Mouse (Mus musculus) embryonic facial prominence, embryonic 10.5 days (tissue): Measurements from ENCODE around the gene Olfr791. TPM values are rescaled to one million over a fixed set of nuclear protein-coding genes. Genes with fewer than 3 reads are reported as not detected.
A peak's percentile ranks its signal among the peaks of the same experiment; 100 is the strongest.

ENCODE experiments used
- DNase-seq: peaks from one replicate; pipeline ENCODE4 v3.0.0-alpha.2; 2017; ENCODE audit warnings: low spot score
- H3K27ac ChIP-seq: fragments of 300-500 bp; sonication (generic); replicated peaks from 2 replicates; pipeline ENCODE4 v1.5.1; 2016; ENCODE audit warnings: mild to moderate bottlenecking
- H3K27me3 ChIP-seq: fragments of 300-500 bp; sonication (generic); replicated peaks from 2 replicates; pipeline ENCODE4 v1.6.1; 2016; ENCODE audit warnings: low read depth, mild to moderate bottlenecking; ENCODE audit not compliant: poor library complexity, severe bottlenecking
- H3K36me3 ChIP-seq: fragments of 300-500 bp; sonication (generic); replicated peaks from 2 replicates; pipeline ENCODE4 v1.6.1; 2016; ENCODE audit warnings: mild to moderate bottlenecking, moderate library complexity
- H3K4me1 ChIP-seq: fragments of 300-500 bp; sonication (generic); 2 replicates; pipeline ENCODE4 v1.6.1; 2016
- H3K4me3 ChIP-seq: fragments of 300-500 bp; sonication (generic); 2 replicates; pipeline ENCODE4 v1.5.1; 2016; ENCODE audit warnings: mild to moderate bottlenecking, moderate library complexity
- H3K9me3 ChIP-seq: fragments of 300-500 bp; sonication (generic); 2 replicates; pipeline ENCODE4 v1.6.1; 2016; ENCODE audit warnings: mild to moderate bottlenecking
- WGBS: fragments of 180-500 bp; shearing (Covaris S2); methylation state at CpG from one replicate; pipeline ENCODE4 v1.1.7; 2016; 5-methylcytosine and 5-hydroxymethylcytosine counted together
- polyA plus RNA-seq: library from polyadenylated mRNA; unstranded; fragments of >200 nt; fragmentation: Nextera tagmentation; extraction: Ambion mirVana; gene quantifications from 2 replicates; pipeline ENCODE4 v1.2.1, GENCODE M21; 2016

Gene Olfr791
- not detected in 2 replicates for polyA plus RNA-seq

DNA sequence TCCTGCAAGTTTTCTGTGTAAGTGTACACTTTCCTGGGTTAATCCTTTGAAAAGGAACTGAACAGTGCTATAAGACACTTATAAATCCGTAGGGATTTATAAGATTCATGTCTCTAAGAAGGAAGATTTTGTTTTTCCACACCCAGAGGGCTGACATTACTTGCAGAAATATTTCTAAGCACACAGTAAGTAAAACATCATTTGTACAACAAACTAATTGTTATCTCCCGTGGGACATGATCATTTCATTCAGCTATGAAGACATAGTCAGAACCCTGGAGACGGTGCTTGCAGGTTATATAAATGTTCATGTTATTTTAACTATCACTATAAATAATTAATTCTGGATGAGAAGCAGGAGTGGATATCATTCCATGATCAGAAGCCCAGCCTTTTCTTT is at the start of gene Olfr791:
Olfr791 (plus strand) TSS at position 301 of the 400 bp plus-strand sequence.
- Histone ChIP-seq H3K27ac (no peak within 1 kb of the TSS), H3K27me3 (no peaks in the 10 kb centered on the region), H3K4me3 (no peak within 1 kb of the TSS), H3K9me3 (no peaks in the 10 kb centered on the region), H3K4me1 (no peaks in the 10 kb centered on the region), H3K36me3 (no peaks in the 10 kb centered on the region)
- WGBS, result 82% methylated on average over 3 of the region's 3 CpGs
- no peak for DNase-seq

- no peak for DNase-seq
- Histone ChIP-seq H3K9me3 (no peaks in the 10 kb centered on the region), H3K4me1 (no peaks in the 10 kb centered on the region), H3K4me3 (no peak overlapping the region), H3K27me3 (no peaks in the 10 kb centered on the region), H3K27ac (no peak overlapping the region), H3K36me3 (no peaks in the 10 kb centered on the region)
- WGBS, result 71% methylated on average over 2 of the region's 2 CpGs
Observed at GRCm38 (mm10) chr10:129473256-129473655, 48.3 kb upstream of the Olfr791 start.

DNA sequence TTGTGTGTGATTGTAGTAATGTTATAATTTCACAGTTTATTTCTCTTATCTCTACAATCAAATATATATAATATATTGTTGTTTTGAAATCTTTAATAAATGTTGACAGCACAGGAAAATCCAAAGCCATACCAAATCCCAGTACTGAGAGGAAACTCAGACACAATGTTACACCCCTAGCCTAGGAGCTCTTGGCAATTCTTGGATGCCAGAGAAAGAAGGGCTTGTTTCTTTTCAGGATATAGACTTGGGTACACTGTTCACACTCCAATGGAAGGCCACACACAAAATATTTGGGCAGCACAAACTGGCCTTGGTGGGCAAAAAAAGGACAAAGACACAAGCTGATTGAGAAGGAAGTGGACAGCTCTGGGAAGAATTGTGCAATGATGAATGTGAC is 47.9 kb upstream of the Olfr791 start:
- DNase-seq, result no peak
- no peak overlapping the region for H3K27ac ChIP-seq
- no peaks in the 10 kb centered on the region for H3K27me3 ChIP-seq
- H3K36me3 ChIP-seq, result no peaks in the 10 kb centered on the region
- no peaks in the 10 kb centered on the region for H3K4me1 ChIP-seq
- no peak overlapping the region for H3K4me3 ChIP-seq
- H3K9me3 ChIP-seq, result no peaks in the 10 kb centered on the region

GRCm38 (mm10) chr10:129484452-129484851 is 37.1 kb upstream of the Olfr791 start, which contains the start of gene Olfr789:
TSS of gene Olfr789 (plus strand) at chr10:129484752.
- WGBS, result 75% methylated on average over 2 of the region's 2 CpGs
- Histone ChIP-seq H3K9me3 (no peaks in the 10 kb centered on the region), H3K36me3 (no peaks in the 10 kb centered on the region)

DNA sequence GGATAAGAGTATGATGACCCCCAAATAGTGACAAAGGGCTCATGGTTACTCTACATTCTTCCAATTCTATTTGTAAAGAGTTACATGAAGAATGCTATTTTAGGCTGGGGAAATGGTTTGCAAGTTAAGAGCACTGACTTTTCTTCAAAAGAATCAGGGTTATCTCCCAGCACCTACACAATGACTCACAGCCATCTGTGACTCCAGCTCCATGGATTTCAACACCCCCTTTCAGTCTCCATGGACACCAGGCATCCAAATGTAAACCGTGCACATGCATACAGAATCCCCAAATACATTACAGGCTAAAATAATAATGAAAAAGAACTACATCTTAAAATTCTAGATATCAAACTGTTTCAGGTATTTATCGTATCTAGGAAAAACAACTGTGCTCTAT is 31.5 kb upstream of the Olfr791 start:
- WGBS, result 81% methylated on average over 2 of the region's 2 CpGs
- Histone ChIP-seq H3K27me3 (no peaks in the 10 kb centered on the region), H3K36me3 (no peaks in the 10 kb centered on the region), H3K4me3 (no peak overlapping the region), H3K9me3 (no peaks in the 10 kb centered on the region), H3K4me1 (no peaks in the 10 kb centered on the region), H3K27ac (no peak overlapping the region)
- DNase-seq, result no peak

More at GRCm38 (mm10) chr10:129484452-129484851, 37.1 kb upstream of the Olfr791 start, which contains the start of gene Olfr789:
- no peak within 1 kb of the TSS for H3K4me3 ChIP-seq
- H3K27ac ChIP-seq, result no peak within 1 kb of the TSS
- DNase-seq, result no peak
- H3K27me3 ChIP-seq, result no peaks in the 10 kb centered on the region
- H3K4me1 ChIP-seq, result no peaks in the 10 kb centered on the region

DNA sequence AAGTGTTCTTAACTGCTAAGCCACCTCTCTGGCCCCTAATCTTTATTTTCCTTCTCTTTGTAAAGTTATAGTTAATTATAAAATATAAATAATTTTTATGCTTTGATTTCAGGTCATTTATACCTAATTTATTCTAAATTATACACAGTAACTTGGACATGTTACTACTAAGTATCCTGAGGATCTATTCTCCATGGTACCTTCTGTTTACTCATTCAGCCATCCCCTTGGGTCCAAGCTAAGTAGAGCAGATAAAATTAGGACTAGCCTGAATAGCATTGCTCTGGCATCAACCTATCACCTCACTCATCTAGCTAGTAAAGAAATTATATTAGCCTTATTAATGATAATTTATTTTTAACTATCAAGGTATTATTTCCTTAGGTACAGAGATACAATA is 23.4 kb upstream of the Olfr791 start, which contains the start of gene Olfr790:
Olfr790 (plus strand) TSS at position 301 of the 400 bp plus-strand sequence.
- H3K27ac ChIP-seq, result no peak within 1 kb of the TSS
- H3K9me3 ChIP-seq, result no peaks in the 10 kb centered on the region
- H3K4me1 ChIP-seq, result no peaks in the 10 kb centered on the region
- DNase-seq, result no peak
- H3K36me3 ChIP-seq, result no peaks in the 10 kb centered on the region
- no peak within 1 kb of the TSS for H3K4me3 ChIP-seq
- no peaks in the 10 kb centered on the region for H3K27me3 ChIP-seq

DNA sequence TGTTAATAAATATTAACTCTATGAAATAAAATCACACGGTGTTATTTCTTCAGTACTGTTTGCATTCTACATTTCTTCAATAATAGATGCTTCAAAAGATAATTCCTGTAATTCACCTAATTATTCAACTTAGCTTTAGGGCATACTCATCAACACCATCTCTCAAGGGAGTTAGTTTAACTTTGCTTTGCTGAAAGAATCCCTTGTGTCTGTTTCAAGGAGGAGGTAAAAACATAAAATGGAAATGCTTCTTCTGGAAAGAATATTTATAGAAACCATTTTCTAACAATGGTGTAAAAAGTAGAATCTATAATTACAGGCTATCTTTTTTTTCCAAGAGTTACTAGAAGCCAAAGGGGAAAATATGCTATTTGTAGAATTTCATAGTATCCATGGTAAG is 17.3 kb downstream of the Olfr791 start, which contains the start of gene Olfr792:
Olfr792 (plus strand) TSS at position 301 of the 400 bp plus-strand sequence.
- H3K4me1 ChIP-seq, result no peaks in the 10 kb centered on the region
- DNase-seq, result no peak
- no peaks in the 10 kb centered on the region for H3K36me3 ChIP-seq
- H3K4me3 ChIP-seq, result no peak within 1 kb of the TSS
- H3K9me3 ChIP-seq, result peaks cover under 1% of the 10 kb centered on the region; the same call in 1 of the 2 replicates
- no peaks in the 10 kb centered on the region for H3K27me3 ChIP-seq
- H3K27ac ChIP-seq, result no peak within 1 kb of the TSS
- WGBS, result 78% methylated on average over 1 of the region's 1 CpGs

- Histone ChIP-seq H3K36me3 (no peaks in the 10 kb centered on the region), H3K27me3 (no peaks in the 10 kb centered on the region), H3K4me1 (no peaks in the 10 kb centered on the region), H3K4me3 (no peak overlapping the region), H3K27ac (no peak overlapping the region), H3K9me3 (peaks cover 5% of the 10 kb centered on the region)
- WGBS, result 58% methylated on average over 1 of the region's 1 CpGs
- DNase-seq, result peak; percentile 14
Observed at GRCm38 (mm10) chr10:129549354-129549753, 27.8 kb downstream of the Olfr791 start.

DNA sequence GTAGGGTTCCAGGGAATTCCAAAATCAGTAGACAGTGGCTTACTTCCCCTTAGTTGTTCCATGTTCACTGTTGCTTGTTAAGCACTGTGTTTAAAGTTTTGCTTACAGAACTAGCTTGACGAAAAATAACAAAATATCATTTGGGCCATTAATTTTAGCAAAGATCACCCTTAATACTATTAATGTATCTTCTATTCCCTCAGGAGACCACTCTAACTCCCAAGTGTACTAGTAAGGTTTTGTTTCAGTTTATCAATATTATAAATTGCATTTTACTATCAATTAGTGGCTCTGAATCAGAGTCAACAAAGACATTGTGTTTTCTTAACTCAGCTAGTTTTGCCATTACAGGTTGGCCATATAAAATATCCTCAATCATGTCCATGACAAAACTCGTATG is 45.8 kb downstream of the Olfr791 start, which contains the start of gene Olfr794:
Olfr794 (plus strand) TSS at position 301 of the 400 bp plus-strand sequence.
- Histone ChIP-seq H3K9me3 (no peaks in the 10 kb centered on the region), H3K4me1 (no peaks in the 10 kb centered on the region), H3K27me3 (no peaks in the 10 kb centered on the region), H3K36me3 (no peaks in the 10 kb centered on the region), H3K4me3 (no peak within 1 kb of the TSS), H3K27ac (no peak within 1 kb of the TSS)
- DNase-seq, result no peak
- 79% methylated on average over 2 of the region's 2 CpGs for WGBS

DNA sequence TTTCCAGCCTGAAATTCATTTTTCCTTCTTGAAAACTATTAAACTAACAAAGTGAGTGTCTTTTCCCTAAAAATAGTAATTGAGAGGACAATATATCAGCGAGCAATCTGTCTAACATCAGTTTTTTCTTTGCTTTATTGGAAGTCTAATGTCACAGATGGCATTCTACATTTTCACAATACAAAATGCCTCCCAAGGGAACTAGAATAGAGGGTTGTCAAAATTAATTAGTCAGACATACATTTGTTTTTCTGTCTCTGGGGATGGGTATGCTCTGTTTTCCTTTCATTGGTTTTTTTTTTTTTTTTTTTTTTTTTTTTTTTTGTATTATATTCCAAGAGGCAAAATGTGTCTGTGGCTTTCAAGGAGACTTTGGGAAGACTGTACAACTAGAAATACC is 55.5 kb downstream of the Olfr791 start:
- Histone ChIP-seq H3K9me3 (no peaks in the 10 kb centered on the region), H3K27me3 (no peaks in the 10 kb centered on the region), H3K4me3 (no peak overlapping the region), H3K4me1 (no peaks in the 10 kb centered on the region), H3K36me3 (no peaks in the 10 kb centered on the region), H3K27ac (no peak overlapping the region)
- 71% methylated on average over 1 of the region's 1 CpGs for WGBS
- DNase-seq, result no peak

Other genes starting within 250 kb of the Olfr791 start
- not detected in 2 replicates for gene Olfr780, start 203.7 kb upstream of the Olfr791 start, polyA plus RNA-seq
- not detected in 2 replicates for gene Olfr781, start 192.9 kb upstream of the Olfr791 start, polyA plus RNA-seq
- gene Olfr782, start 172.9 kb upstream of the Olfr791 start, polyA plus RNA-seq, result not detected in 2 replicates
- 0.05 and 0.06 TPM in 2 replicates for gene Olfr784, start 137.7 kb upstream of the Olfr791 start, polyA plus RNA-seq
- gene Olfr785, start 116.4 kb upstream of the Olfr791 start, polyA plus RNA-seq, result not detected in 2 replicates
- not detected in 2 replicates for gene Olfr786, start 94.5 kb upstream of the Olfr791 start, polyA plus RNA-seq
- not detected in 2 replicates for gene Olfr787, start 59.9 kb upstream of the Olfr791 start, polyA plus RNA-seq
- not detected in 2 replicates for gene Olfr788, start 50.8 kb upstream of the Olfr791 start, polyA plus RNA-seq
- gene Olfr789, start 37.0 kb upstream of the Olfr791 start, polyA plus RNA-seq, result not detected in 2 replicates
- not detected in 2 replicates for gene Olfr790, start 23.3 kb upstream of the Olfr791 start, polyA plus RNA-seq
- gene Olfr792, start 17.4 kb downstream of the Olfr791 start, polyA plus RNA-seq, result not detected in 2 replicates
- gene Olfr794, start 45.9 kb downstream of the Olfr791 start, polyA plus RNA-seq, result not detected in 2 replicates
- gene Olfr796, start 90.8 kb downstream of the Olfr791 start, polyA plus RNA-seq, result not detected in 2 replicates
- gene Olfr798, start 106.1 kb downstream of the Olfr791 start, polyA plus RNA-seq, result not detected in 2 replicates
- gene Olfr799, start 115.7 kb downstream of the Olfr791 start, polyA plus RNA-seq, result not detected in 2 replicates
- not detected in 2 replicates for gene Olfr800, start 135.9 kb downstream of the Olfr791 start, polyA plus RNA-seq
- not detected in 2 replicates for gene Olfr801, start 152.1 kb downstream of the Olfr791 start, polyA plus RNA-seq
- 0.04 TPM in 1 of 2 replicates, not detected in the other for gene Olfr802, start 166.4 kb downstream of the Olfr791 start, polyA plus RNA-seq
- gene Olfr803, start 172.5 kb downstream of the Olfr791 start, polyA plus RNA-seq, result not detected in 2 replicates
- gene Olfr804, start 181.4 kb downstream of the Olfr791 start, polyA plus RNA-seq, result not detected in 2 replicates
- not detected in 2 replicates for gene Olfr805, start 207.6 kb downstream of the Olfr791 start, polyA plus RNA-seq
- not detected in 2 replicates for gene Olfr806, start 220.1 kb downstream of the Olfr791 start, polyA plus RNA-seq
- gene Olfr807, start 236.0 kb downstream of the Olfr791 start, polyA plus RNA-seq, result not detected in 2 replicates
- not detected in 2 replicates for gene Olfr808, start 243.7 kb downstream of the Olfr791 start, polyA plus RNA-seq